Mouse (Mus musculus) midbrain, postnatal 0 days (tissue): ENCODE measurements around the gene Adh4. TPM values are rescaled to one million over a fixed set of nuclear protein-coding genes. Genes with fewer than 3 reads are reported as not detected.

Experiments
- ATAC-seq: fragments of 200-750 bp; cut with Nextera tagmentation; 2 replicates; pipeline ENCODE4 v1.8.0; 2017; ENCODE audit warnings: moderate number of reproducible peaks, mild to moderate bottlenecking, moderate TSS enrichment, moderate library complexity; ENCODE audit not compliant: low FRiP score
- DNase-seq: peaks from one replicate; pipeline ENCODE4 v3.0.0-alpha.2; 2015; ENCODE audit warnings: low spot score
- H3K27ac ChIP-seq: fragments of 300-500 bp; sonication (generic); 2 replicates; pipeline ENCODE4 v1.5.1; 2014; ENCODE audit warnings: low read depth, mild to moderate bottlenecking, low read length, mixed read lengths
- H3K27me3 ChIP-seq: fragments of 300-500 bp; sonication (generic); 2 replicates; pipeline ENCODE4 v1.6.1; 2014; ENCODE audit warnings: low read length, control low read depth, mixed read lengths; ENCODE audit not compliant: insufficient read depth
- H3K36me3 ChIP-seq: fragments of 300-500 bp; sonication (generic); 2 replicates; pipeline ENCODE4 v1.6.1; 2014; ENCODE audit warnings: low read length, control low read depth, mixed read lengths; ENCODE audit not compliant: insufficient read depth
- H3K4me1 ChIP-seq: fragments of 300-500 bp; sonication (generic); 2 replicates; pipeline ENCODE4 v1.6.1; 2014; ENCODE audit warnings: mild to moderate bottlenecking, control low read depth, antibody characterized with exemption, low read length, mixed read lengths; ENCODE audit not compliant: insufficient read depth
- H3K4me2 ChIP-seq: fragments of 300-500 bp; sonication (generic); 2 replicates; pipeline ENCODE4 v1.6.1; 2014; ENCODE audit warnings: low read depth, mild to moderate bottlenecking, low read length, mixed read lengths; ENCODE audit not compliant: poor library complexity, severe bottlenecking
- H3K4me3 ChIP-seq: fragments of 300-500 bp; sonication (generic); 2 replicates; pipeline ENCODE4 v1.5.1; 2014; ENCODE audit warnings: low read depth, mild to moderate bottlenecking, low read length, moderate library complexity
- H3K9ac ChIP-seq: fragments of 300-500 bp; sonication (generic); replicated peaks from 2 replicates; pipeline ENCODE4 v1.6.1; 2014; ENCODE audit warnings: mild to moderate bottlenecking, low read length, moderate library complexity, mixed read lengths; ENCODE audit not compliant: poor library complexity, severe bottlenecking
- H3K9me3 ChIP-seq: fragments of 300-500 bp; sonication (generic); 2 replicates; pipeline ENCODE4 v1.6.1; 2016; ENCODE audit warnings: low read length, control low read depth
- CTCF ChIP-seq: IDR thresholded peaks from 2 replicates; pipeline ENCODE4 v1.5.1; 2016; ENCODE audit warnings: antibody characterized with exemption, mild to moderate bottlenecking
- WGBS: fragments of 180-500 bp; shearing (Covaris S2); extraction: QIAGEN DNeasy Blood & Tissue Kit; methylation state at CpG from one replicate; pipeline ENCODE4 v1.1.7; 2014; 5-methylcytosine and 5-hydroxymethylcytosine counted together
- polyA plus RNA-seq: library from polyadenylated mRNA; unstranded; fragments of >200 nt; fragmentation: Nextera tagmentation; extraction: Ambion mirVana; gene quantifications from 2 replicates; pipeline ENCODE4 v1.2.1, GENCODE M21; 2015
- total RNA-seq: library from RNA; depleted of rRNA; stranded (reverse); fragments of >200 nt; gene quantifications from 2 replicates; pipeline ENCODE4 v1.2.3, GENCODE M21; 2014

Adh4 gene
- total and polyA plus RNA-seq, 2 experiments from 2014 or later: not detected

GRCm38 (mm10) chr3:138448077-138448860 lies 33.0 kb downstream of the Adh4 start:
- H3K36me3 ChIP-seq: peaks cover 51% of the 10 kb centered on the region
- H3K9ac ChIP-seq: no peak overlapping the region
- H3K4me1 ChIP-seq: peaks cover 6% of the 10 kb centered on the region; the same call in 1 of the 2 replicates
- no peak overlapping the region for H3K4me3 ChIP-seq
- 80% methylated on average over 12 of the region's 12 CpGs for WGBS
- TF ChIP-seq CTCF: no peak
- ATAC-seq: no peak
- no peaks in the 10 kb centered on the region for H3K27me3 ChIP-seq
- no peak for DNase-seq
- H3K4me2 ChIP-seq: no peak overlapping the region
- no peaks in the 10 kb centered on the region for H3K9me3 ChIP-seq
- H3K27ac ChIP-seq: no peak overlapping the region

GRCm38 (mm10) chr3:138452169-138452568 lies 36.9 kb downstream of the Adh4 start:
- H3K4me3 ChIP-seq: no peak overlapping the region
- ATAC-seq: no peak
- H3K9me3 ChIP-seq: no peaks in the 10 kb centered on the region
- no peak for TF ChIP-seq CTCF
- H3K27ac ChIP-seq: no peak overlapping the region
- no peaks in the 10 kb centered on the region for H3K4me1 ChIP-seq
- no peak overlapping the region for H3K9ac ChIP-seq
- no peak overlapping the region for H3K4me2 ChIP-seq
- no peaks in the 10 kb centered on the region for H3K27me3 ChIP-seq
- DNase-seq: no peak
- peaks cover 63% of the 10 kb centered on the region for H3K36me3 ChIP-seq
- WGBS: 94% methylated on average over 10 of the region's 10 CpGs

GRCm38 (mm10) chr3:138454234-138454633 lies 39.0 kb downstream of the Adh4 start:
- no peak for TF ChIP-seq CTCF
- DNase-seq (no peak), ATAC-seq (no peak)
- no peak overlapping the region for H3K27ac ChIP-seq
- no peaks in the 10 kb centered on the region for H3K9me3 ChIP-seq
- H3K36me3 ChIP-seq: peaks cover 52% of the 10 kb centered on the region
- no peak overlapping the region for H3K9ac ChIP-seq
- no peaks in the 10 kb centered on the region for H3K4me1 ChIP-seq
- H3K4me3 ChIP-seq: no peak overlapping the region
- 97% methylated on average over 1 of the region's 1 CpGs for whole genome bisulfite sequencing
- no peaks in the 10 kb centered on the region for H3K27me3 ChIP-seq
- no peak overlapping the region for H3K4me2 ChIP-seq

GRCm38 (mm10) chr3:138454711-138455435 lies 39.6 kb downstream of the Adh4 start:
- Histone ChIP-seq H3K27ac (no peak overlapping the region), H3K9ac (no peak overlapping the region), H3K4me1 (no peaks in the 10 kb centered on the region), H3K27me3 (no peaks in the 10 kb centered on the region), H3K4me2 (no peak overlapping the region), H3K4me3 (no peak overlapping the region), H3K36me3 (peaks cover 50% of the 10 kb centered on the region), H3K9me3 (no peaks in the 10 kb centered on the region)
- no peak for TF ChIP-seq CTCF
- ATAC-seq (no peak), DNase-seq (no peak)
- WGBS: 94% methylated on average over 13 of the region's 13 CpGs

GRCm38 (mm10) chr3:138458441-138458840 lies 43.2 kb downstream of the Adh4 start:
- peaks cover 44% of the 10 kb centered on the region for H3K36me3 ChIP-seq
- TF ChIP-seq CTCF: no peak
- no peak for DNase-seq
- no peak overlapping the region for H3K27ac ChIP-seq
- ATAC-seq: no peak
- no peaks in the 10 kb centered on the region for H3K9me3 ChIP-seq
- H3K27me3 ChIP-seq: no peaks in the 10 kb centered on the region
- H3K9ac ChIP-seq: no peak overlapping the region
- no peak overlapping the region for H3K4me2 ChIP-seq
- H3K4me3 ChIP-seq: no peak overlapping the region
- WGBS: 95% methylated on average over 3 of the region's 3 CpGs
- no peaks in the 10 kb centered on the region for H3K4me1 ChIP-seq

- DNase-seq (peak; percentile 37), ATAC-seq (no peak)
- Histone ChIP-seq H3K27me3 (no peaks in the 10 kb centered on the region), H3K9ac (no peak overlapping the region), H3K4me3 (no peak overlapping the region), H3K9me3 (no peaks in the 10 kb centered on the region), H3K4me1 (no peaks in the 10 kb centered on the region), H3K27ac (no peak overlapping the region), H3K36me3 (peaks cover 41% of the 10 kb centered on the region), H3K4me2 (no peak overlapping the region)
- TF ChIP-seq CTCF: peak; percentile 59
- 77% methylated on average over 13 of the region's 13 CpGs for WGBS
Measured at GRCm38 (mm10) chr3:138460260-138460659, 45.0 kb downstream of the Adh4 start.
